Mouse (Mus musculus) kidney, postnatal 0 days (tissue): ENCODE data around the gene Ccdc106. TPM values are rescaled to one million over a fixed set of nuclear protein-coding genes. Genes with fewer than 3 reads are reported as not detected.
A peak's percentile ranks its signal among the peaks of the same experiment; 100 is the strongest.

Experiments
- ATAC-seq: fragments of 200-750 bp; cut with Nextera tagmentation; replicated peaks from 2 replicates; pipeline ENCODE4 v1.8.0; 2017; ENCODE audit warnings: low read depth, moderate number of reproducible peaks, moderate TSS enrichment, moderate library complexity; ENCODE audit not compliant: low FRiP score
- DNase-seq: peaks from one replicate; pipeline ENCODE4 v3.0.0-alpha.2; 2016; ENCODE audit warnings: low spot score
- H3K27ac ChIP-seq: fragments of 300-500 bp; sonication (generic); 2 replicates; pipeline ENCODE4 v1.5.1; 2014; ENCODE audit warnings: mild to moderate bottlenecking
- H3K27me3 ChIP-seq: fragments of 300-500 bp; sonication (generic); 2 replicates; pipeline ENCODE4 v1.6.1; 2014; ENCODE audit warnings: low read length, mixed read lengths; ENCODE audit not compliant: insufficient read depth
- H3K36me3 ChIP-seq: fragments of 300-500 bp; sonication (generic); 2 replicates; pipeline ENCODE4 v1.6.1; 2014; ENCODE audit warnings: low read length, mixed read lengths; ENCODE audit not compliant: insufficient read depth
- H3K4me1 ChIP-seq: fragments of 300-500 bp; sonication (generic); replicated peaks from 2 replicates; pipeline ENCODE4 v1.6.1; 2014; ENCODE audit warnings: antibody characterized with exemption, low read length, mixed read lengths; ENCODE audit not compliant: insufficient read depth
- H3K4me2 ChIP-seq: fragments of 300-500 bp; sonication (generic); 2 replicates; pipeline ENCODE4 v1.6.1; 2014; ENCODE audit warnings: mild to moderate bottlenecking, low read length, moderate library complexity, mixed read lengths
- H3K4me3 ChIP-seq: fragments of 300-500 bp; sonication (generic); replicated peaks from 2 replicates; pipeline ENCODE4 v1.5.1; 2014; ENCODE audit warnings: low read depth, low read length
- H3K9ac ChIP-seq: fragments of 300-500 bp; sonication (generic); 2 replicates; pipeline ENCODE4 v1.6.1; 2014; ENCODE audit warnings: low read depth, low read length
- H3K9me3 ChIP-seq: fragments of 300-500 bp; sonication (generic); replicated peaks from 2 replicates; pipeline ENCODE4 v1.6.1; 2016; ENCODE audit warnings: low read length, inconsistent platforms, mixed read lengths
- CTCF ChIP-seq: IDR thresholded peaks from 2 replicates; pipeline ENCODE4 v1.5.1; 2016; ENCODE audit warnings: antibody characterized with exemption, low read depth, mild to moderate bottlenecking, moderate library complexity
- WGBS: fragments of 180-500 bp; shearing (Covaris S2); extraction: QIAGEN DNeasy Blood & Tissue Kit; methylation state at CpG from one replicate; pipeline ENCODE4 v1.1.7; 2014; 5-methylcytosine and 5-hydroxymethylcytosine counted together
- polyA plus RNA-seq: library from polyadenylated mRNA; unstranded; fragments of >200 nt; fragmentation: Nextera tagmentation; extraction: Ambion mirVana; gene quantifications from 2 replicates; pipeline ENCODE4 v1.2.1, GENCODE M21; 2015

Gene Ccdc106
- polyA plus RNA-seq, 1 experiment from 2014 or later = 22.7 TPM

- WGBS = 5% methylated on average over 45 of the region's 45 CpGs
- Histone ChIP-seq H3K9ac (peak overlapping the region; percentile 56), H3K4me3 (peak overlapping the region; percentile 60), H3K27me3 (peaks cover 23% of the 10 kb centered on the region), H3K4me2 (peak overlapping the region; percentile 81), H3K27ac (no peak overlapping the region), H3K4me1 (peaks cover 26% of the 10 kb centered on the region), H3K9me3 (no peaks in the 10 kb centered on the region), H3K36me3 (no peaks in the 10 kb centered on the region)
- ATAC-seq = no peak
- no peak for DNase-seq
- no peak for TF ChIP-seq CTCF
Measured at GRCm38 (mm10) chr7:5052931-5053343, 32.6 kb downstream of the Ccdc106 start.

DNA sequence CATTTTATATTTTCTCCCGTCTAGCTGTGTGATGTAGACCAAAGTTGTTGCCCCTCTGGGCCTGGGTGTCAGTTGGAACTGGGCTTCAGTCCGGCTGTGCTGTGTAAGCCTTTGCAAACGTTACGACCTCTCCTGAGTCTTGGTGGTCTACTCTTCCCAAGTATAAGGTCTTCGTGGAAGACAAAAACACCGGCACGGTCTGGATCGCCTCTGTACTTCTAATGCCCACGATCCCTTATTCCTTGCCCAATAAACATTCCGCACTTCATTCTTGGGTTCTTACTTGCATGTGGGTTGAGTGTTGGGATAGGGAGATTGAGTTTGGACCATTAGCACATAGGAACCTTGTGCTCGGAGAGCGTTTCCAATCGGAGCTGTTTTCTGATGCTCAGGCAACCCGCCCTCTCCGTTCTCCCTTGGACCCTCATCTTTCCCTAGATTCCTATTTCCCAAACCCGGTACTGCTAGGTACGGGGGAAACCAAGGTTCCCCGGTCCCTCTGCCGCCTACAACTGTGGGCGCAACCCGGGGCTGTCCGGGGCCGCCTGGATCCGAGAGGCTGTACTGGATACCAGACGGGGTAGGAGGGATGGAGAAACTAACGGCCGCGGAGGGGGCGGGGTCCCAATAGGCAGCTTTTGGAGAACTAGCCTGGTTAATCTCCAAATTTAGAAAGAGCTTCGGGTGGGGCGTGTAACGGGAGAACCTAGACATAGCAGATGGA is 33.3 kb downstream of the Ccdc106 start:
- H3K4me3 ChIP-seq = peak overlapping the region; percentile 60
- H3K9me3 ChIP-seq = no peaks in the 10 kb centered on the region
- WGBS = 9% methylated on average over 32 of the region's 32 CpGs
- H3K27me3 ChIP-seq = peaks cover 23% of the 10 kb centered on the region
- TF ChIP-seq CTCF = no peak
- H3K27ac ChIP-seq = no peak overlapping the region
- H3K9ac ChIP-seq = peak overlapping the region; percentile 56
- ATAC-seq = no peak
- no peaks in the 10 kb centered on the region for H3K36me3 ChIP-seq
- H3K4me1 ChIP-seq = peaks cover 26% of the 10 kb centered on the region
- peak; percentile 39 for DNase-seq
- H3K4me2 ChIP-seq = peak overlapping the region; percentile 81

- Histone ChIP-seq H3K4me3 (peak overlapping the region; percentile 52), H3K36me3 (no peaks in the 10 kb centered on the region), H3K9me3 (no peaks in the 10 kb centered on the region), H3K27me3 (peaks cover 23% of the 10 kb centered on the region), H3K27ac (peak overlapping the region; percentile 38; the same call in 1 of the 2 replicates), H3K4me2 (peak overlapping the region; percentile 86), H3K4me1 (peaks cover 27% of the 10 kb centered on the region), H3K9ac (peak overlapping the region; percentile 79)
- TF ChIP-seq CTCF = no peak
- no peak for ATAC-seq
- WGBS = 1% methylated on average over 52 of the region's 55 CpGs
- no peak for DNase-seq
Measured at GRCm38 (mm10) chr7:5056651-5057263, 36.4 kb downstream of the Ccdc106 start.

DNA sequence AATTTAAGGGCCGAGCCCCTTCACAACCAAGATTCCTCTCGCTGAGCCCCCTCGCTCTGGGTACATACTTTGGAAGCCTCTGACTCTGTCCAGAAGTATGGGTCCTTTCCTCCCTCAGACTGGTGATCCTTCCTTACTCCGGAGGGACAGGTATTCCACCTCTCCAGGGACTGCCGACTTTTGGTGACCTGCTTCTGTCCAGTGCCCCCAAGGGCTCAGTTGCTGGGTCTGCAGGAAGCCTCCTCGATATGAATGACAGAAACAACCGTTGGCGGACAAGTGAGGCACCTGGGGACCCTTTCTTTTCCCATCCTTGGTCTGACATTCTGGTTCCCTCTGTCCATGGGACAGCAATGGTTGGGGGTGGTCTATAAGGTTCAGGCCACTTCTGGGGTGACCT is 37.0 kb downstream of the Ccdc106 start:
- H3K36me3 ChIP-seq = no peaks in the 10 kb centered on the region
- H3K9ac ChIP-seq = peak overlapping the region; percentile 79; the same call in 1 of the 2 replicates
- DNase-seq (no peak), ATAC-seq (no peak)
- peak overlapping the region; percentile 52 for H3K4me3 ChIP-seq
- no peaks in the 10 kb centered on the region for H3K9me3 ChIP-seq
- 25% methylated on average over 8 of the region's 8 CpGs for WGBS
- H3K27ac ChIP-seq = no peak overlapping the region
- H3K4me1 ChIP-seq = peaks cover 26% of the 10 kb centered on the region
- H3K27me3 ChIP-seq = peaks cover 23% of the 10 kb centered on the region
- peak overlapping the region; percentile 86 for H3K4me2 ChIP-seq
- no peak for TF ChIP-seq CTCF

DNA sequence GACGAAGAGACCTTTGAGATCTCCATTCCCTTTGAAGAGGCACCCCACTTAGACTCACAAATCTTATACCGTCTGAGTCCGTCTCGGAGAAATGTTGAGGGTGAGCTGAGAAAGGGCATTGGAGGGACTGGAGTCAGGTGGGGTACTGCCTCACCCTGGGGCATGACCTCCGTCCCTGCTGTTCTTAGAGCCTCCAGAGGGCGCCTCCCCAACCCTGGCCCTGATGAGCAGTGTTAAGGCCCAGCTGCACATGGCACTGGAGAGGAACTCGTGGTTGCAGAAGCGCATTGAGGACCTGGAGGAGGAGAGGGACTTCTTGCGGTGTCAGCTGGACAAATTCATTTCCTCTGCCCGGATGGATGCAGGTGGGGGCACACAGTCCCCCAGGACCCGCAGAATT is 37.5 kb downstream of the Ccdc106 start:
- peak; percentile 50 for TF ChIP-seq CTCF
- 39% methylated on average over 11 of the region's 11 CpGs for WGBS
- H3K9me3 ChIP-seq = no peaks in the 10 kb centered on the region
- H3K27ac ChIP-seq = no peak overlapping the region
- H3K4me3 ChIP-seq = no peak overlapping the region
- no peak overlapping the region for H3K9ac ChIP-seq
- DNase-seq (no peak), ATAC-seq (no peak)
- no peaks in the 10 kb centered on the region for H3K36me3 ChIP-seq
- peak overlapping the region; percentile 86; the same call in 1 of the 2 replicates for H3K4me2 ChIP-seq
- peaks cover 22% of the 10 kb centered on the region for H3K4me1 ChIP-seq
- H3K27me3 ChIP-seq = peaks cover 20% of the 10 kb centered on the region

DNA sequence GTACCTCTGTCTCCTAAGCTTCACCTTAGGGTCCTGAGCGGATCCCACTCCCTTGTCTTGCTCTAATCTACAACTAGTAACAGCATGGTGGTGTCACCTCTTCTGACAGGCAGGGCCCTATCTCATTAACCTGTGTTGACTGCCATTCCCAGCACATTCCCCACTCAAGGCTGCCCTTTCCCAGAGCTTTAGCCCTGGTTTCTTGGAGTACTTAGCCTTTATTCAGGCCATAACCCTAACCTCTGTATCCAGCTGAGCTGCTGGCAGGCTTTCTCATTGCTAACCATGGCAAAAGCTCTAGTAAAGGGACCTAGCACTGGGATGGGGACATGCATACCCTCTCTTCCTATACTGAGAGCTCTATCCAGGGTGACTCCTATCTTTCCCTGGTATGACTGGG is 38.3 kb downstream of the Ccdc106 start:
- ATAC-seq = no peak
- WGBS = 100% methylated on average over 1 of the region's 1 CpGs
- no peak overlapping the region for H3K4me2 ChIP-seq
- no peak overlapping the region for H3K4me3 ChIP-seq
- H3K27ac ChIP-seq = no peak overlapping the region
- peaks cover 16% of the 10 kb centered on the region for H3K27me3 ChIP-seq
- no peaks in the 10 kb centered on the region for H3K9me3 ChIP-seq
- H3K4me1 ChIP-seq = peaks cover 14% of the 10 kb centered on the region; the same call in 1 of the 2 replicates
- no peak for DNase-seq
- H3K9ac ChIP-seq = no peak overlapping the region
- no peaks in the 10 kb centered on the region for H3K36me3 ChIP-seq
- TF ChIP-seq CTCF = no peak
